Mouse (Mus musculus) cerebellum, adult 2 months (tissue): ENCODE measurements around the gene Tll1.

ENCODE experiments used
- CTCF ChIP-seq: fragments of 200-500 bp; IDR thresholded peaks from 2 replicates; pipeline ENCODE4 v1.5.1; 2011; ENCODE audit warnings: low read depth, mild to moderate bottlenecking, control low read depth, low read length, moderate library complexity, borderline replicate concordance; ENCODE audit not compliant: insufficient read depth
- POLR2A ChIP-seq: fragments of 200-500 bp; IDR thresholded peaks from 2 replicates; pipeline ENCODE4 v1.6.1; 2011; ENCODE audit warnings: low read length, control low read depth, borderline replicate concordance; ENCODE audit not compliant: insufficient read depth

- no peak for TF ChIP-seq CTCF
- no peak for TF ChIP-seq POLR2A
Measured at GRCm38 (mm10) chr8:64176931-64177330, 29.1 kb downstream of the Tll1 start.
